Mouse (Mus musculus) lung, adult 2 months (tissue): Measurements from ENCODE around the gene Prex1. TPM values are rescaled to one million over a fixed set of nuclear protein-coding genes. Genes with fewer than 3 reads are reported as not detected.
"Not testable (repeated sequence)": the region's sequence is repeated elsewhere in the genome, so short reads cannot be mapped to it uniquely, and the experiment has no call there.

Source experiments
- DNase-seq: peaks from one replicate; pipeline ENCODE4 v3.0.0; 2022
- H3K4me1 ChIP-seq: fragments of 200-500 bp; 2 replicates; pipeline ENCODE4 v1.6.1; 2011; ENCODE audit warnings: low read length; ENCODE audit not compliant: control insufficient read depth, insufficient read depth
- H3K4me3 ChIP-seq: fragments of 200-500 bp; replicated peaks from 2 replicates; pipeline ENCODE3; 2011; ENCODE audit warnings: low read depth, mild to moderate bottlenecking, control low read depth, low read length; ENCODE audit errors: extremely low read depth
- CTCF ChIP-seq: fragments of 200-500 bp; IDR thresholded peaks from 2 replicates; pipeline ENCODE4 v1.5.1; 2011; ENCODE audit warnings: mild to moderate bottlenecking, low read length, control low read depth; ENCODE audit not compliant: insufficient read depth
- POLR2A ChIP-seq: fragments of 200-500 bp; IDR thresholded peaks from 2 replicates; pipeline ENCODE4 v1.6.1; 2011; ENCODE audit warnings: low read depth, mild to moderate bottlenecking, control low read depth, low read length, borderline replicate concordance; ENCODE audit errors: extremely low read depth
- whole genome bisulfite sequencing: fragments of 180-500 bp; shearing (Covaris S2); methylation state at CpG from one replicate; pipeline ENCODE4 v1.1.7; 2018; 5-methylcytosine and 5-hydroxymethylcytosine counted together
- polyA plus RNA-seq: library from polyadenylated mRNA; depleted of rRNA; stranded (reverse); fragments of >200 nt; gene quantifications from 2 replicates; pipeline ENCODE4 v1.2.3, GENCODE M21; 2012

Gene Prex1
- polyA plus RNA-seq, 1 experiment: 61.1 TPM

- no peaks in the 10 kb centered on the region for H3K4me1 ChIP-seq
- WGBS: 76% methylated on average over 6 of the region's 6 CpGs
Observed at GRCm38 (mm10) chr2:166740396-166740795, 26.8 kb upstream of the Prex1 start.

DNA sequence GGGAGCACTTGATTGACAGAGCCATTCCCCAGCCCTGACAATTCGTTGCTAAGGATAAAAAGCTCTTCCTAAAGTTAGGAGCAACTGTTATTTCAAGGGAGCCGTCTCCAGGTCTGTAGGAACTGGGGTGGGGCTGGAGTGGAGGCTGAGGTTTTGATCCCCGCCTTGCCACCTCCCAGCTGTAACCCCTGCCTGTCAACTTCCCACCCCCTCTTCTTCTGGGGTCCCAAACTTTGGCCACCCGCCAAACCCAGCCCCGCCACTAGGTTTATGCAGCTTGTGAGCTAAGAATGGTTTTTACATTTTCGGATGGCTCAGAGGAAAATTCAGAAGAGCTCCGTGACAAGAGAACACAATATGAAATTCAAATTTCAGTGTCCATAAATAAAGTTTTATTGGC lies 23.7 kb upstream of the Prex1 start:
- DNase-seq: no peak
- TF ChIP-seq POLR2A (no peak), CTCF (no peak)
- Histone ChIP-seq H3K4me3 (no peak overlapping the region), H3K4me1 (no peaks in the 10 kb centered on the region)
- 69% methylated on average over 7 of the region's 7 CpGs for WGBS

More at GRCm38 (mm10) chr2:166740396-166740795, 26.8 kb upstream of the Prex1 start:
- no peak for DNase-seq
- no peak overlapping the region for H3K4me3 ChIP-seq
- TF ChIP-seq CTCF (no peak), POLR2A (no peak)

DNA sequence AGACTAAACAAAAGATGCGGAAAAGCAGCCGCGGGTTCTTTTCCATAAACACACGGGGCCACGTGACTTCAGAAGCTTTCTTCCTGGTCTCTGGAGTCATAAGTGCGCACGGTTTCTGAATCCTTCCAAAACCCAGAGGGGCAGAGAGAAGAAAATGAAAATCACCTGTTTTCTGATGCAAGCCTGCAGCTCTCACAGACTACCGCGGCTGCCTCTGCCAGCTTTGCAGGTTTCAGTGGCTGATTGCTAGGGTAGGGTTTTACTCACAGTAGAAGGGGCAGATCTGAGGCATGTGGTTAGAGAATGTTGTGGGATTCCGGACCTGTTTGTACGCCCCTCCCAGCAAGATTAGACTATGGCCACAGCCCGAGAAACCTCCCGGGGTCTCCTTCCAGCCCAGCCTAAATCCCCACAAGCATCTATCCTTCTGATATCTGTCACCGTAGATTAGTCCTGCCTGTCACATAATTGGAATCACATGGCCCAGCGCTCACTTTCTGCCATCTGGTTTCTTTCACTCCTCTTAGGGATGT lies 21.9 kb upstream of the Prex1 start:
- Histone ChIP-seq H3K4me1 (no peaks in the 10 kb centered on the region), H3K4me3 (no peak overlapping the region)
- WGBS: 42% methylated on average over 15 of the region's 15 CpGs
- DNase-seq: no peak
- no peak for TF ChIP-seq POLR2A
- no peak for TF ChIP-seq CTCF

- no peak for DNase-seq
- Histone ChIP-seq H3K4me3 (no peak overlapping the region), H3K4me1 (no peaks in the 10 kb centered on the region)
- TF ChIP-seq POLR2A (no peak), CTCF (no peak)
- 80% methylated on average over 2 of the region's 2 CpGs for WGBS
Observed at GRCm38 (mm10) chr2:166732860-166733259, 19.2 kb upstream of the Prex1 start.

GRCm38 (mm10) chr2:166732146-166732545 lies 18.5 kb upstream of the Prex1 start:
- Histone ChIP-seq H3K4me1 (no peaks in the 10 kb centered on the region), H3K4me3 (no peak overlapping the region)
- TF ChIP-seq POLR2A (no peak), CTCF (no peak)
- DNase-seq: no peak
- WGBS: 86% methylated on average over 4 of the region's 4 CpGs

- DNase-seq, H3K4me1 ChIP-seq, H3K4me3 ChIP-seq: not testable (repeated sequence)
- WGBS: 77% methylated on average over 1 of the region's 1 CpGs
Observed at GRCm38 (mm10) chr2:166731102-166731883, 17.7 kb upstream of the Prex1 start.

DNA sequence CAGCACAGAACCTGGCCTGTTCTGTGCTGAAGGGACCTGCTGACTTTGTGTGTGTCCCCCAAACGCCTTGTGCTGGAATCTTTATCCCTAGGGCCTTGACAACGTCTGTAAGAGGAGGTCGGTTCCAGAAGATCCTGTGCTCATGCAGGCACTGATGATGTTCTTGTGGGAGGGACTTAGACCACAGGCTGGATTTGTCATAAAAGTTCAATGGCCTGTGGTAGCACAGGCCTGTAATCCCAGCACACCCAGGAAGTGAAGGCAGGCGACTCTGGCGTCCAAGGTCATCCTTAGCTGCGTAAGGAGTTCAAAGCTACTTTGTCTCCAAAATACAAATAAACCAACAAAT lies 16.9 kb upstream of the Prex1 start:
- whole genome bisulfite sequencing: 71% methylated on average over 6 of the region's 6 CpGs
- Histone ChIP-seq H3K4me1 (no peaks in the 10 kb centered on the region), H3K4me3 (no peak overlapping the region)
- no peak for DNase-seq
- TF ChIP-seq CTCF (no peak), POLR2A (no peak)

- Histone ChIP-seq H3K4me3 (no peak overlapping the region), H3K4me1 (no peaks in the 10 kb centered on the region)
- 25% methylated on average over 19 of the region's 19 CpGs for WGBS
- peak; percentile 58 for DNase-seq
- TF ChIP-seq CTCF: no peak
Observed at GRCm38 (mm10) chr2:166729656-166730566, 16.3 kb upstream of the Prex1 start.

GRCm38 (mm10) chr2:166729045-166729444 lies 15.4 kb upstream of the Prex1 start:
- Histone ChIP-seq H3K4me3 (no peak overlapping the region), H3K4me1 (no peaks in the 10 kb centered on the region)
- WGBS: 49% methylated on average over 3 of the region's 3 CpGs
- DNase-seq: no peak
- no peak for TF ChIP-seq CTCF
- no peak for TF ChIP-seq POLR2A

DNA sequence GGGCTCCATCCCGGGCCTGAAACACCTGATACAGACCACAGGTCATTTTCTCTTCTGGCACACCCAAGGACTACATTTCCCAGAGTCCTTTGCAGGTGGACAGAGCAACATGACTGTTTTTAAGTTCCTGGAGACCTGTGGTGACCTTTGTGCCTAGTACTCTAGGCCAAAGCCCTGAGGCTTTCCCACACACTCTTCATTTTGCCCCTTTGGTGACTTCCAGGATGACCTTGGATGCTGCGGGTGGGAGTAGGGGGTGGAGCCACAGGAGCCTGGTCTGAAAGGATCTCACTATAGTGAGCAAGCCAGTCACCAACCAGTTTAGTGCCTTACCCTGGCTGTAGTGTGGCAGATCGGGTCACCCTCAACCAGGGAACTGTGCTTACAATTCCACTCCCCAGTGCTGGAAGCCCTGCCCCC lies 14.6 kb upstream of the Prex1 start:
- 62% methylated on average over 3 of the region's 3 CpGs for WGBS
- TF ChIP-seq POLR2A (no peak), CTCF (no peak)
- no peak for DNase-seq
- no peaks in the 10 kb centered on the region for H3K4me1 ChIP-seq
- no peak overlapping the region for H3K4me3 ChIP-seq
